Comparison of ENCODE assay signal across 25 mouse cellular contexts in the genomic region with DNA sequence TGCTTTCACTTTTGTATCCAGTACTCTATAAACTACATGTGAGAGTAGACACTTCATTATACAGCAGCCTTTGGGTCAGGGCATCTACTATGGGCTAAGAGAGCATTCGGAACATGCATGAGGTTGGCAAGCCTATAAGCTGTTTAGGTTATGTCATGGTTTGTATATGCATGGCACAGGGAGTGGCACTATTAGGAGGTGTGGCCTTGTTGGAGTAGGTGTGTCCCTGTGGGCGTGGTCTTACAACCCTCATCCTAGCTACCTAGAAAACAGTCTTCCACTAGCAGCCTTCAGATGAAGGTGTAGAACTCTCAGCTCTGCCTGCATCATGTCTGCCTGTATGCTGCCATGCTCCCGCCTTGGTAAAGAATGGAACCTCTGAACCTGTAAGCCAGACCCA. TPM values are rescaled to one million over a fixed set of nuclear protein-coding genes. Genes with fewer than 3 reads are reported as not detected.
A peak's percentile ranks its signal among the peaks of the same experiment; 100 is the strongest.
DNase-seq lines count a peak whose midpoint lies in the region; ATAC-seq and TF ChIP-seq lines count a peak whose summit lies in the region.
"Had no signal": no experiment of that assay in that cellular context is flagged by ENCODE, and none has a peak within 500 bp of the region (broad histone marks: within the 10 kb centered on the region; RNA-seq: fewer than 3 reads in every experiment).

No protein-coding gene starts in this region.

- H3K9me3 ChIP-seq in MEL (replicated peaks; ENCODE audit: insufficient read depth, low read length) = no peaks in the 10 kb centered on the region
- no peaks in the 10 kb centered on the region for H3K9me3 ChIP-seq in liver, embryonic 11.5 days (ENCODE audit: control insufficient read depth, low read length)
- H3K9me3 ChIP-seq in liver, embryonic 14.5 days (ENCODE audit: control insufficient read depth, low read length) = no peaks in the 10 kb centered on the region
- H3K9me3 ChIP-seq: forebrain, embryonic 10.5 days; forebrain, embryonic 13.5 days; heart, embryonic 12.5 days; heart, embryonic 15.5 days; hindbrain, embryonic 10.5 days; hindbrain, embryonic 13.5 days had no signal

- no peak for TF ChIP-seq EP300 in MEL (IDR thresholded peaks at IDR 0.05; ENCODE audit: low read depth in 1 of 2, low read length in 2 of 2)
- TF ChIP-seq EP300 in liver, embryonic 14.5 days (IDR thresholded peaks at IDR 0.05; ENCODE audit: low read depth) = no peak

- TF ChIP-seq POLR2A in MEL (IDR thresholded peaks at IDR 0.05; ENCODE audit: control insufficient read depth in 1 of 2, insufficient read depth in 1 of 2, low read depth in 1 of 2, low read length in 2 of 2, poor library complexity in 1 of 2) = no peak

- H3K27ac ChIP-seq in MEL (ENCODE audit: control insufficient read depth, low read depth, low read length) = no peak overlapping the region
- H3K27ac ChIP-seq in liver, embryonic 11.5 days (ENCODE audit: low read depth, low read length) = no peak overlapping the region
- H3K27ac ChIP-seq in liver, embryonic 14.5 days = no peak overlapping the region
- H3K27ac ChIP-seq: forebrain, embryonic 10.5 days; forebrain, embryonic 13.5 days; gastrocnemius, adult 2 months; heart, embryonic 15.5 days; hindbrain, embryonic 10.5 days; hindbrain, embryonic 13.5 days had no signal

- 0 out of 2 replicates have a peak, but pooled peaks have one; percentile 41 for ATAC-seq in liver, embryonic 11.5 days (replicated peaks; ENCODE audit: low FRiP score)
- peak; percentile 47; the same call in 1 of the 2 replicates for ATAC-seq in liver, embryonic 14.5 days (ENCODE audit: insufficient read depth)
- ATAC-seq in monocyte, adult 5-6 weeks (replicated peaks; ENCODE audit: insufficient number of reproducible peaks, low FRiP score, low TSS enrichment, poor library complexity, severe bottlenecking) = no peak
- ATAC-seq: CD4-positive, CD25-positive, alpha-beta regulatory T cell, adult 4 months; forebrain, embryonic 13.5 days; forebrain, embryonic 16.5 days; hindbrain, embryonic 16.5 days had no signal

- H3K27me3 ChIP-seq in MEL (ENCODE audit: control insufficient read depth in 1 of 2, insufficient read depth in 2 of 2, low read length in 2 of 2) = peaks cover 0 to 1% of the 10 kb centered on the region in 2 experiments; a peak in 1 of 4 replicates
- no peaks in the 10 kb centered on the region for H3K27me3 ChIP-seq in liver, embryonic 11.5 days (replicated peaks; ENCODE audit: control insufficient read depth, insufficient read depth, low read length)
- H3K27me3 ChIP-seq in liver, embryonic 14.5 days (ENCODE audit: control insufficient read depth, insufficient read depth, low read length) = no peaks in the 10 kb centered on the region
- H3K27me3 ChIP-seq: forebrain, embryonic 13.5 days; heart, embryonic 12.5 days; heart, embryonic 15.5 days; hindbrain, embryonic 13.5 days had no signal

- DNase-seq in MEL (ENCODE audit: low read depth, low spot score) = peak; percentile 14
- peak; percentile 18 for DNase-seq in R1 (ENCODE audit: low read depth, low spot score)
- DNase-seq in liver, embryonic 11.5 days (ENCODE audit: low spot score) = no peak
- no peak for DNase-seq in liver, embryonic 14.5 days (ENCODE audit: low read depth in 3 of 3, low spot score in 3 of 3)
- no peak for DNase-seq in spleen, postnatal 14 days (ENCODE audit: low spot score in 2 of 2)
- DNase-seq: adrenal gland, postnatal 10 days; adrenal gland, postnatal 36 days; cerebellum, adult 18-20 months; cerebellum, adult 9-10 months; cerebellum, postnatal 14 days; gastrocnemius, adult 2 months; gastrocnemius, postnatal 14 days; heart, adult 18-20 months; heart, postnatal 10 days; heart, postnatal 36 days had no signal

- no peak for TF ChIP-seq CTCF in MEL (IDR thresholded peaks at IDR 0.05 in 2 of 3, conservative IDR thresholded peaks at IDR 0.05 in 1 of 3; ENCODE audit: control insufficient read depth in 1 of 3, insufficient read depth in 1 of 3, low read depth in 2 of 3, low read length in 3 of 3, poor library complexity in 1 of 3, severe bottlenecking in 1 of 3)
- TF ChIP-seq CTCF in liver, embryonic 14.5 days (IDR thresholded peaks at IDR 0.05; ENCODE audit: low read depth) = no peak

- no peaks in the 10 kb centered on the region for H3K79me2 ChIP-seq in MEL (ENCODE audit: control insufficient read depth, insufficient read depth, low read length, poor library complexity)

- H3K4me2 ChIP-seq in liver, embryonic 11.5 days = no peak overlapping the region
- H3K4me2 ChIP-seq in liver, embryonic 14.5 days (ENCODE audit: low read depth) = no peak overlapping the region
- H3K4me2 ChIP-seq: forebrain, embryonic 13.5 days; heart, embryonic 12.5 days; heart, embryonic 15.5 days; hindbrain, embryonic 13.5 days had no signal

- TF ChIP-seq RAD21 in MEL (IDR thresholded peaks at IDR 0.05; ENCODE audit: low read depth, low read length) = no peak

- H3K4me1 ChIP-seq in MEL (ENCODE audit: control insufficient read depth in 1 of 2, insufficient read depth in 2 of 2, low read length in 2 of 2) = no peaks in the 10 kb centered on the region
- H3K4me1 ChIP-seq in liver, embryonic 11.5 days (replicated peaks; ENCODE audit: control insufficient read depth, insufficient read depth, low read length) = no peaks in the 10 kb centered on the region
- H3K4me1 ChIP-seq in liver, embryonic 14.5 days (replicated peaks; ENCODE audit: control insufficient read depth in 2 of 2, insufficient read depth in 2 of 2, low read length in 1 of 2) = peaks cover 0 to 2% of the 10 kb centered on the region in 2 experiments; a peak in 1 of 4 replicates
- H3K4me1 ChIP-seq: forebrain, embryonic 10.5 days; forebrain, embryonic 13.5 days; heart, embryonic 12.5 days; heart, embryonic 15.5 days; hindbrain, embryonic 10.5 days; hindbrain, embryonic 13.5 days had no signal

- H3K9ac ChIP-seq in MEL (ENCODE audit: control insufficient read depth, low read depth, low read length, poor library complexity, severe bottlenecking) = no peak overlapping the region
- H3K9ac ChIP-seq in liver, embryonic 11.5 days (ENCODE audit: low read depth, low read length) = no peak overlapping the region
- no peak overlapping the region for H3K9ac ChIP-seq in liver, embryonic 14.5 days (replicated peaks)
- H3K9ac ChIP-seq: forebrain, embryonic 13.5 days; heart, embryonic 12.5 days; heart, embryonic 15.5 days; hindbrain, embryonic 13.5 days had no signal

- no peaks in the 10 kb centered on the region for H3K36me3 ChIP-seq in MEL (ENCODE audit: control insufficient read depth in 1 of 2, insufficient read depth in 2 of 2, low read length in 2 of 2)
- no peaks in the 10 kb centered on the region for H3K36me3 ChIP-seq in liver, embryonic 11.5 days (ENCODE audit: control insufficient read depth, insufficient read depth, low read length)
- H3K36me3 ChIP-seq in liver, embryonic 14.5 days (replicated peaks; ENCODE audit: control insufficient read depth, insufficient read depth, low read depth) = no peaks in the 10 kb centered on the region
- H3K36me3 ChIP-seq: forebrain, embryonic 10.5 days; hindbrain, embryonic 10.5 days had no signal

- H3K4me3 ChIP-seq in MEL (ENCODE audit: control insufficient read depth in 1 of 2, insufficient read depth in 1 of 2, low read depth in 2 of 2, low read length in 2 of 2) = no peak overlapping the region; a peak in 1 of 4 replicates
- H3K4me3 ChIP-seq in liver, embryonic 11.5 days (ENCODE audit: low read depth, low read length) = no peak overlapping the region
- H3K4me3 ChIP-seq in liver, embryonic 14.5 days (ENCODE audit: insufficient read depth in 1 of 2, low read depth in 2 of 2, low read length in 2 of 2) = no peak overlapping the region
- H3K4me3 ChIP-seq: forebrain, embryonic 10.5 days; forebrain, embryonic 13.5 days; gastrocnemius, adult 2 months; heart, embryonic 12.5 days; heart, embryonic 15.5 days; hindbrain, embryonic 10.5 days; hindbrain, embryonic 13.5 days had no signal

- WGBS in liver, embryonic 11.5 days = 83% methylated on average over 3 of the region's 3 CpGs
- 62% methylated on average over 3 of the region's 3 CpGs for WGBS in liver, embryonic 14.5 days (ENCODE audit: insufficient replicate concordance)

TF ChIP-seq in MEL, 35 proteins besides CTCF, POLR2A, EP300 and RAD21:
- TF ChIP-seq USF1 (IDR thresholded peaks at IDR 0.05; ENCODE audit: low read depth, low read length) = no peak
- no peak for TF ChIP-seq ZMIZ1 (IDR thresholded peaks at IDR 0.05; ENCODE audit: low read depth, low read length)
- no peak for TF ChIP-seq MYC (IDR thresholded peaks at IDR 0.05; ENCODE audit: low read depth, low read length)
- TF ChIP-seq RCOR1 (IDR thresholded peaks at IDR 0.05; ENCODE audit: low read depth, low read length) = no peak
- TF ChIP-seq TCF12 (IDR thresholded peaks at IDR 0.05; ENCODE audit: low read depth, low read length) = no peak
- no peak for TF ChIP-seq ZC3H11A (IDR thresholded peaks at IDR 0.05; ENCODE audit: low read depth, low read length)
- no peak for TF ChIP-seq MAFK (IDR thresholded peaks at IDR 0.05; ENCODE audit: borderline replicate concordance, low read depth, low read length)
- TF ChIP-seq CHD1 (IDR thresholded peaks at IDR 0.05; ENCODE audit: low read depth, low read length) = no peak
- no peak for TF ChIP-seq MEF2A (IDR thresholded peaks at IDR 0.05; ENCODE audit: extremely low read depth, insufficient replicate concordance, low read depth, low read length, poor library complexity, severe bottlenecking)
- no peak for TF ChIP-seq UBTF (IDR thresholded peaks at IDR 0.05; ENCODE audit: borderline replicate concordance, insufficient read depth, low read depth, low read length)
- no peak for TF ChIP-seq ETS1 (IDR thresholded peaks at IDR 0.05; ENCODE audit: low read depth, low read length)
- no peak for TF ChIP-seq TBP (IDR thresholded peaks at IDR 0.05; ENCODE audit: low read depth, low read length)
- no peak for TF ChIP-seq TAL1 (IDR thresholded peaks at IDR 0.05; ENCODE audit: low read length)
- TF ChIP-seq SMC3 (IDR thresholded peaks at IDR 0.05; ENCODE audit: low read depth, low read length) = no peak
- TF ChIP-seq JUND (IDR thresholded peaks at IDR 0.05; ENCODE audit: low read depth, low read length) = no peak
- TF ChIP-seq ELF1 (IDR thresholded peaks at IDR 0.05; ENCODE audit: low read depth, low read length) = no peak
- no peak for TF ChIP-seq HCFC1 (IDR thresholded peaks at IDR 0.05; ENCODE audit: low read depth, low read length)
- TF ChIP-seq E2F4 (IDR thresholded peaks at IDR 0.05; ENCODE audit: borderline replicate concordance, low read depth, low read length) = no peak

RNA-seq across cellular contexts. Expression of gene Akap11, which starts 56.4 kb away (rescaled TPM):
- 17.1 and 17.6 TPM in 2 replicates for total RNA-seq in MEL (2012; rRNA removed)
- polyA plus RNA-seq in MEL (2012; ENCODE audit: insufficient read depth in 1 of 2, insufficient read length in 2 of 2, low read depth in 1 of 2, low replicate concordance in 2 of 2, missing spikeins in 1 of 2) = 10 to 100 TPM; 13.0 to 25.4 TPM
- 10.0 and 10.1 TPM in 2 replicates for polyA plus RNA-seq in liver, embryonic 11.5 days (2014; fragmentation: Nextera tagmentation; extraction: Ambion mirVana)
- polyA plus RNA-seq in liver, embryonic 14.5 days (2012; rRNA removed) = 5.6 and 8.2 TPM in 2 replicates
- 5.4 TPM in 2 replicates for polyA plus RNA-seq in liver, embryonic 14.5 days (2014; fragmentation: Nextera tagmentation; extraction: Ambion mirVana)
- 23.1 to 41.9 TPM (median 32.7 TPM) in 3 replicates for total RNA-seq in monocyte, adult 5-6 weeks (2017)

Comparison
In these comparisons a context has a peak if more than half of its experiments do, and no peak if none do; other contexts are left out.
1. DNase-seq: peak in MEL (single experiment) and R1 (single experiment); none in liver, embryonic 11.5 days (single experiment), liver, embryonic 14.5 days (0 of 3) and spleen, postnatal 14 days (0 of 2).